Mouse (Mus musculus): ENCODE data around the gene Pitpnm2. TPM values are rescaled to one million over a fixed set of nuclear protein-coding genes. Genes with fewer than 3 reads are reported as not detected.

Pitpnm2 gene
- polyA plus RNA-seq, 1 experiment: 54.9 TPM

GRCm38 (mm10) chr5:124176726-124177132 is 72.8 kb downstream of the Pitpnm2 start:
- Histone ChIP-seq H3K4me3 (ENCODE audit: control insufficient read depth, low read depth, low read length) (no peak overlapping the region), H3K4me1 (ENCODE audit: control insufficient read depth, insufficient read depth, low read length) (no peaks in the 10 kb centered on the region; the same call in none of the 2 replicates), H3K36me3 (ENCODE audit: control insufficient read depth, insufficient read depth, low read length) (no peaks in the 10 kb centered on the region), H3K27me3 (ENCODE audit: control insufficient read depth, insufficient read depth, low read length) (no peaks in the 10 kb centered on the region), H3K27ac (ENCODE audit: control insufficient read depth, insufficient read depth, low read depth, low read length) (no peak overlapping the region)
- TF ChIP-seq CTCF (IDR thresholded peaks at IDR 0.05; ENCODE audit: control insufficient read depth, insufficient read depth, insufficient replicate concordance, low read depth, low read length): no peak
- no peak for TF ChIP-seq POLR2A (IDR thresholded peaks at IDR 0.05; ENCODE audit: control insufficient read depth, low read depth, low read length)

- TF ChIP-seq POLR2A (IDR thresholded peaks at IDR 0.05; ENCODE audit: control insufficient read depth, low read depth, low read length) (no peak), CTCF (IDR thresholded peaks at IDR 0.05; ENCODE audit: control insufficient read depth, insufficient read depth, insufficient replicate concordance, low read depth, low read length) (no peak)
- no peak overlapping the region for H3K27ac ChIP-seq (ENCODE audit: control insufficient read depth, insufficient read depth, low read depth, low read length)
- no peaks in the 10 kb centered on the region for H3K27me3 ChIP-seq (ENCODE audit: control insufficient read depth, insufficient read depth, low read length)
- no peaks in the 10 kb centered on the region for H3K36me3 ChIP-seq (ENCODE audit: control insufficient read depth, insufficient read depth, low read length)
- H3K4me1 ChIP-seq (ENCODE audit: control insufficient read depth, insufficient read depth, low read length): no peaks in the 10 kb centered on the region; the same call in none of the 2 replicates
- H3K4me3 ChIP-seq (ENCODE audit: control insufficient read depth, low read depth, low read length): no peak overlapping the region
Observed at GRCm38 (mm10) chr5:124175138-124175537, 74.4 kb downstream of the Pitpnm2 start.

- H3K27me3 ChIP-seq (ENCODE audit: control insufficient read depth, insufficient read depth, low read length): no peaks in the 10 kb centered on the region
- H3K27ac ChIP-seq (ENCODE audit: control insufficient read depth, insufficient read depth, low read depth, low read length): no peak overlapping the region
- TF ChIP-seq POLR2A (IDR thresholded peaks at IDR 0.05; ENCODE audit: control insufficient read depth, low read depth, low read length) (no peak), CTCF (IDR thresholded peaks at IDR 0.05; ENCODE audit: control insufficient read depth, insufficient read depth, insufficient replicate concordance, low read depth, low read length) (no peak)
- H3K4me1 ChIP-seq (ENCODE audit: control insufficient read depth, insufficient read depth, low read length): no peaks in the 10 kb centered on the region; the same call in none of the 2 replicates
- H3K36me3 ChIP-seq (ENCODE audit: control insufficient read depth, insufficient read depth, low read length): no peaks in the 10 kb centered on the region
- H3K4me3 ChIP-seq (ENCODE audit: control insufficient read depth, low read depth, low read length): no peak overlapping the region
Observed at GRCm38 (mm10) chr5:124173012-124173985, 76.3 kb downstream of the Pitpnm2 start.

GRCm38 (mm10) chr5:124172246-124172645 is 77.3 kb downstream of the Pitpnm2 start:
- TF ChIP-seq CTCF (IDR thresholded peaks at IDR 0.05; ENCODE audit: control insufficient read depth, insufficient read depth, insufficient replicate concordance, low read depth, low read length) (no peak), POLR2A (IDR thresholded peaks at IDR 0.05; ENCODE audit: control insufficient read depth, low read depth, low read length) (no peak)
- H3K4me3 ChIP-seq (ENCODE audit: control insufficient read depth, low read depth, low read length): no peak overlapping the region
- no peaks in the 10 kb centered on the region for H3K27me3 ChIP-seq (ENCODE audit: control insufficient read depth, insufficient read depth, low read length)
- no peak overlapping the region for H3K27ac ChIP-seq (ENCODE audit: control insufficient read depth, insufficient read depth, low read depth, low read length)
- H3K4me1 ChIP-seq (ENCODE audit: control insufficient read depth, insufficient read depth, low read length): no peaks in the 10 kb centered on the region; the same call in none of the 2 replicates
- no peaks in the 10 kb centered on the region for H3K36me3 ChIP-seq (ENCODE audit: control insufficient read depth, insufficient read depth, low read length)

GRCm38 (mm10) chr5:124171781-124172180 is 77.8 kb downstream of the Pitpnm2 start:
- Histone ChIP-seq H3K4me1 (ENCODE audit: control insufficient read depth, insufficient read depth, low read length) (no peaks in the 10 kb centered on the region; the same call in 1 of the 2 replicates), H3K4me3 (ENCODE audit: control insufficient read depth, low read depth, low read length) (no peak overlapping the region), H3K36me3 (ENCODE audit: control insufficient read depth, insufficient read depth, low read length) (no peaks in the 10 kb centered on the region), H3K27me3 (ENCODE audit: control insufficient read depth, insufficient read depth, low read length) (no peaks in the 10 kb centered on the region), H3K27ac (ENCODE audit: control insufficient read depth, insufficient read depth, low read depth, low read length) (no peak overlapping the region)
- TF ChIP-seq CTCF (IDR thresholded peaks at IDR 0.05; ENCODE audit: control insufficient read depth, insufficient read depth, insufficient replicate concordance, low read depth, low read length): no peak
- TF ChIP-seq POLR2A (IDR thresholded peaks at IDR 0.05; ENCODE audit: control insufficient read depth, low read depth, low read length): no peak

- Histone ChIP-seq H3K36me3 (ENCODE audit: control insufficient read depth, insufficient read depth, low read length) (no peaks in the 10 kb centered on the region), H3K4me3 (ENCODE audit: control insufficient read depth, low read depth, low read length) (no peak overlapping the region), H3K27ac (ENCODE audit: control insufficient read depth, insufficient read depth, low read depth, low read length) (no peak overlapping the region), H3K4me1 (ENCODE audit: control insufficient read depth, insufficient read depth, low read length) (no peaks in the 10 kb centered on the region), H3K27me3 (ENCODE audit: control insufficient read depth, insufficient read depth, low read length) (no peaks in the 10 kb centered on the region)
- TF ChIP-seq POLR2A (IDR thresholded peaks at IDR 0.05; ENCODE audit: control insufficient read depth, low read depth, low read length) (no peak), CTCF (IDR thresholded peaks at IDR 0.05; ENCODE audit: control insufficient read depth, insufficient read depth, insufficient replicate concordance, low read depth, low read length) (no peak)
Observed at GRCm38 (mm10) chr5:124169224-124169621, 80.3 kb downstream of the Pitpnm2 start.

- Histone ChIP-seq H3K4me3 (ENCODE audit: control insufficient read depth, low read depth, low read length) (no peak overlapping the region), H3K4me1 (ENCODE audit: control insufficient read depth, insufficient read depth, low read length) (no peaks in the 10 kb centered on the region), H3K36me3 (ENCODE audit: control insufficient read depth, insufficient read depth, low read length) (no peaks in the 10 kb centered on the region), H3K27ac (ENCODE audit: control insufficient read depth, insufficient read depth, low read depth, low read length) (no peak overlapping the region), H3K27me3 (ENCODE audit: control insufficient read depth, insufficient read depth, low read length) (no peaks in the 10 kb centered on the region)
- TF ChIP-seq CTCF (IDR thresholded peaks at IDR 0.05; ENCODE audit: control insufficient read depth, insufficient read depth, insufficient replicate concordance, low read depth, low read length) (no peak), POLR2A (IDR thresholded peaks at IDR 0.05; ENCODE audit: control insufficient read depth, low read depth, low read length) (no peak)
Observed at GRCm38 (mm10) chr5:124168428-124169223, 80.9 kb downstream of the Pitpnm2 start.
